In genomic region chr12:26877284-26877683, GRCm38 (mm10) we compare ENCODE assay signal across 19 mouse cellular contexts.
DNase-seq lines count a peak whose midpoint lies in the region; ATAC-seq and TF ChIP-seq lines count a peak whose summit lies in the region.
"Had no signal": no experiment of that assay in that cellular context is flagged by ENCODE, and none has a peak within 500 bp of the region (broad histone marks: within the 10 kb centered on the region; RNA-seq: fewer than 3 reads in every experiment).

No protein-coding gene starts in this region.

- no peak overlapping the region for H3K27ac ChIP-seq in kidney, embryonic 15.5 days
- no peak overlapping the region for H3K27ac ChIP-seq in kidney, adult 2 months (ENCODE audit: insufficient read depth, low read depth, low read length)
- H3K27ac ChIP-seq in forebrain, embryonic 12.5 days = peak overlapping the region; percentile 89
- H3K27ac ChIP-seq in hindbrain, embryonic 14.5 days = peak overlapping the region; percentile 60
- peak overlapping the region; percentile 9; the same call in 1 of the 2 replicates for H3K27ac ChIP-seq in neural tube, embryonic 12.5 days
- H3K27ac ChIP-seq: embryonic facial prominence, embryonic 15.5 days; gastrocnemius, adult 2 months; macrophage had no signal

- no peak overlapping the region for H3K9ac ChIP-seq in kidney, embryonic 15.5 days
- H3K9ac ChIP-seq in forebrain, embryonic 12.5 days = no peak overlapping the region
- no peak overlapping the region for H3K9ac ChIP-seq in hindbrain, embryonic 14.5 days
- H3K9ac ChIP-seq in neural tube, embryonic 12.5 days = no peak overlapping the region
- H3K9ac ChIP-seq: embryonic facial prominence, embryonic 15.5 days; lung, embryonic 14.5 days had no signal

- H3K36me3 ChIP-seq in kidney, embryonic 15.5 days = no peaks in the 10 kb centered on the region
- H3K36me3 ChIP-seq in kidney, adult 2 months (ENCODE audit: control insufficient read depth, insufficient read depth, low read length) = no peaks in the 10 kb centered on the region
- no peaks in the 10 kb centered on the region for H3K36me3 ChIP-seq in forebrain, embryonic 12.5 days (replicated peaks)
- no peaks in the 10 kb centered on the region for H3K36me3 ChIP-seq in hindbrain, embryonic 14.5 days (replicated peaks; ENCODE audit: control insufficient read depth, insufficient read depth)
- no peaks in the 10 kb centered on the region for H3K36me3 ChIP-seq in neural tube, embryonic 12.5 days
- H3K36me3 ChIP-seq: embryonic facial prominence, embryonic 15.5 days had no signal

- DNase-seq in kidney, adult 2 months = no peak
- no peak for DNase-seq in hindbrain, embryonic 14.5 days (ENCODE audit: low spot score)
- no peak for DNase-seq in heart, adult 9 months (ENCODE audit: low spot score in 2 of 2)
- no peak for DNase-seq in layer of hippocampus, adult 18-20 months (ENCODE audit: low spot score in 2 of 2)
- no peak for DNase-seq in layer of hippocampus, postnatal 14 days (ENCODE audit: low spot score in 2 of 2)
- DNase-seq: adrenal gland, postnatal 14 days; B cell, adult 2 months; cerebellum, adult 18-20 months; gastrocnemius, adult 2 months; heart, postnatal 4 days; lung, embryonic 14.5 days; spleen, adult 18-20 months; thymus, adult 2 months had no signal

- ATAC-seq in kidney, embryonic 15.5 days (replicated peaks; ENCODE audit: low FRiP score) = peak; percentile 64; the same call in 1 of the 2 replicates
- peak; percentile 24; the same call in 1 of the 2 replicates for ATAC-seq in forebrain, embryonic 12.5 days (ENCODE audit: low FRiP score)
- ATAC-seq in hindbrain, embryonic 14.5 days (ENCODE audit: low FRiP score) = no peak
- 0 out of 2 replicates have a peak, but pooled peaks have one; percentile 37 for ATAC-seq in neural tube, embryonic 12.5 days (ENCODE audit: low FRiP score, low read depth)
- ATAC-seq: intestine, postnatal 0 days had no signal

- no peak for TF ChIP-seq POLR2A in kidney, adult 2 months (IDR thresholded peaks at IDR 0.05; ENCODE audit: low read depth, low read length)

- peaks cover 17% of the 10 kb centered on the region for H3K4me1 ChIP-seq in kidney, embryonic 15.5 days
- no peaks in the 10 kb centered on the region for H3K4me1 ChIP-seq in kidney, adult 2 months (ENCODE audit: control insufficient read depth, insufficient read depth, low read length)
- H3K4me1 ChIP-seq in forebrain, embryonic 12.5 days = peaks cover 16% of the 10 kb centered on the region
- H3K4me1 ChIP-seq in hindbrain, embryonic 14.5 days (replicated peaks; ENCODE audit: control insufficient read depth, insufficient read depth, low read length) = peaks cover 16% of the 10 kb centered on the region
- H3K4me1 ChIP-seq in neural tube, embryonic 12.5 days = peaks cover 12% of the 10 kb centered on the region
- H3K4me1 ChIP-seq: embryonic facial prominence, embryonic 15.5 days had no signal

- no peaks in the 10 kb centered on the region for H3K9me3 ChIP-seq in kidney, embryonic 15.5 days (replicated peaks)
- H3K9me3 ChIP-seq in forebrain, embryonic 12.5 days = no peaks in the 10 kb centered on the region
- H3K9me3 ChIP-seq in hindbrain, embryonic 14.5 days (ENCODE audit: control insufficient read depth, low read length) = no peaks in the 10 kb centered on the region
- no peaks in the 10 kb centered on the region for H3K9me3 ChIP-seq in neural tube, embryonic 12.5 days
- H3K9me3 ChIP-seq: embryonic facial prominence, embryonic 15.5 days had no signal

- 53% methylated on average over 3 of the region's 3 CpGs for WGBS in kidney, embryonic 15.5 days
- WGBS in kidney, adult 2 months = 38% methylated on average over 3 of the region's 3 CpGs
- WGBS in forebrain, embryonic 12.5 days = 34% methylated on average over 3 of the region's 3 CpGs
- 58% methylated on average over 3 of the region's 3 CpGs for WGBS in hindbrain, embryonic 14.5 days
- WGBS in neural tube, embryonic 12.5 days = 58% methylated on average over 3 of the region's 3 CpGs

- no peaks in the 10 kb centered on the region for H3K27me3 ChIP-seq in kidney, embryonic 15.5 days
- no peaks in the 10 kb centered on the region for H3K27me3 ChIP-seq in kidney, adult 2 months (replicated peaks; ENCODE audit: control insufficient read depth, insufficient read depth, low read length)
- H3K27me3 ChIP-seq in forebrain, embryonic 12.5 days = no peaks in the 10 kb centered on the region
- H3K27me3 ChIP-seq in hindbrain, embryonic 14.5 days (ENCODE audit: control insufficient read depth, insufficient read depth, low read length) = no peaks in the 10 kb centered on the region
- H3K27me3 ChIP-seq in neural tube, embryonic 12.5 days (replicated peaks) = no peaks in the 10 kb centered on the region
- H3K27me3 ChIP-seq: embryonic facial prominence, embryonic 15.5 days had no signal

- no peak overlapping the region for H3K4me3 ChIP-seq in kidney, embryonic 15.5 days (replicated peaks)
- H3K4me3 ChIP-seq in kidney, adult 2 months (ENCODE audit: insufficient read depth, low read depth, low read length) = no peak overlapping the region
- H3K4me3 ChIP-seq in forebrain, embryonic 12.5 days (replicated peaks) = no peak overlapping the region
- H3K4me3 ChIP-seq in hindbrain, embryonic 14.5 days (replicated peaks; ENCODE audit: low read length) = no peak overlapping the region
- no peak overlapping the region for H3K4me3 ChIP-seq in neural tube, embryonic 12.5 days
- H3K4me3 ChIP-seq: embryonic facial prominence, embryonic 15.5 days; gastrocnemius, adult 2 months had no signal

- H3K4me2 ChIP-seq in kidney, embryonic 15.5 days = no peak overlapping the region
- H3K4me2 ChIP-seq in forebrain, embryonic 12.5 days = no peak overlapping the region
- no peak overlapping the region for H3K4me2 ChIP-seq in hindbrain, embryonic 14.5 days (replicated peaks)
- H3K4me2 ChIP-seq in neural tube, embryonic 12.5 days (replicated peaks) = no peak overlapping the region
- H3K4me2 ChIP-seq: embryonic facial prominence, embryonic 15.5 days; lung, embryonic 14.5 days had no signal

- no peak for TF ChIP-seq CTCF in kidney, adult 2 months (conservative IDR thresholded peaks at IDR 0.05; ENCODE audit: insufficient read depth, insufficient read length, low read depth, low read length)

Comparison
In these comparisons a context has a peak if more than half of its experiments do, and no peak if none do; other contexts are left out.
1. H3K27ac ChIP-seq: peak in forebrain, embryonic 12.5 days (single experiment), hindbrain, embryonic 14.5 days (single experiment) and neural tube, embryonic 12.5 days (single experiment); none in kidney, embryonic 15.5 days (single experiment) and kidney, adult 2 months (single experiment).